Mouse (Mus musculus) mouse embryonic stem cell (cell line): Measurements from ENCODE around the gene Ces1b.

ENCODE experiments used
- in situ Hi-C, 2 experiments: fragments of 300-500 bp; cut with MboI; formaldehyde crosslinking; loops; 1 replicate in 1 of 2; 3 replicates in 1 of 2; pipeline ENCODE4 v1.14.3; 2019 to 2020; ENCODE audit warnings: low sequenced_read_pairs in 2 of 2, low pct_unique_long_range_greater_than_20kb in 1 of 2, mixed read lengths in 1 of 2; ENCODE audit not compliant: unreplicated experiment in 1 of 2

Ces1b gene

GRCm38 (mm10) chr8:93021738-93022137 lies 58.1 kb downstream of the Ces1b start:
- in situ Hi-C loops, result no loop called here

- in situ Hi-C loops, result loop anchor here in 1 of 2 experiments (10.0 kb wide), 1 partner anchor 81 kb away; no protein-coding TSS in a partner anchor
Observed at GRCm38 (mm10) chr8:93014300-93014699, 65.5 kb downstream of the Ces1b start.

- in situ Hi-C loops, result loop anchor here in 1 of 2 experiments (10.0 kb wide), 1 partner anchor 83 kb away; no protein-coding TSS in a partner anchor
Observed at GRCm38 (mm10) chr8:93012226-93012625, 67.6 kb downstream of the Ces1b start.

- in situ Hi-C loops, result loop anchor here in 1 of 2 experiments (10.0 kb wide), 1 partner anchor 83 kb away; no protein-coding TSS in a partner anchor
Observed at GRCm38 (mm10) chr8:93011439-93011838, 68.4 kb downstream of the Ces1b start.

- in situ Hi-C loops, result loop anchor here in 1 of 2 experiments (10.0 kb wide), 1 partner anchor 85 kb away; no protein-coding TSS in a partner anchor
Observed at GRCm38 (mm10) chr8:93010286-93010685, 69.5 kb downstream of the Ces1b start.
